Mouse (Mus musculus) retina, adult 2 months (tissue): ENCODE measurements around the gene Ldlrad3.

Experiments
- DNase-seq: peaks from one replicate; pipeline ENCODE4 v3.0.0-alpha.2; 2012; ENCODE audit warnings: low read depth, low spot score

Gene Ldlrad3

DNA sequence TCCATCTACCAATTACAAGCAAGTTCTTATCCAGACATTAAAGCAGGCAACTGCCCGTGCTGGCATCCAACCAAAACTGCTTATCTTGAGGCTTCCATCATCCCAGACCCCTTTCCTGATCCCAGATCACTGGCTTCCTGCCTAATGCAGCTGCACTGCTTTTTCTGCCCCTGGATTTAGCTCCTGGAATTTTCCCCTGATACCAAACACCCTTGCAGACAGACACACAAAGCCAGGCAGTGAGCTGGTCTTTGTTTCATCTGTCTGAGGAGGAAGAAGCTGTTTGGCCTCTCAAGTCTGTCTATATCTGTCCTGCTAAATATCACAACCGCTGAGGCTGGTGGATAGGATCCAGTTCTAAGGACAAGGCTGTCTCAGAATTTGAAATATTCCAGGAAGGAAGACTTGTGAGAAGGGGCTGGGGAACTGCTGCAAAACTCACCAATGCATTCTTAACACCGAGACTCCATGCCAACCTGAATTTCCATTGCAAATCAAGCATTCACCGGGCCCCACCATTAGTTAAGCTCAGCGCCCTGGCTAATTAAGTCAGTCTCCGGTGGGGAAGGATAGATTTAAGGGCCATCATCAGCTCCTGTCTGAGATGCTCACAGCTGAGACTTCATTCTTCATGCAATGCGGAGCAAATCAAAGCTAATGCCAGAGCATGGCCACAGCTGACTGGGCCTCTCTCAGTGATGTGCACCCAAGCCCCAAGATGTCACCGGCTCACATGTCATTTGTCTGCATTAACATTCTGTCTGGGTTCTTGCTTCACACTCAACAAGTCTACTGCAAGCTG lies 183.0 kb downstream of the Ldlrad3 start:
- no peak for DNase-seq

DNA sequence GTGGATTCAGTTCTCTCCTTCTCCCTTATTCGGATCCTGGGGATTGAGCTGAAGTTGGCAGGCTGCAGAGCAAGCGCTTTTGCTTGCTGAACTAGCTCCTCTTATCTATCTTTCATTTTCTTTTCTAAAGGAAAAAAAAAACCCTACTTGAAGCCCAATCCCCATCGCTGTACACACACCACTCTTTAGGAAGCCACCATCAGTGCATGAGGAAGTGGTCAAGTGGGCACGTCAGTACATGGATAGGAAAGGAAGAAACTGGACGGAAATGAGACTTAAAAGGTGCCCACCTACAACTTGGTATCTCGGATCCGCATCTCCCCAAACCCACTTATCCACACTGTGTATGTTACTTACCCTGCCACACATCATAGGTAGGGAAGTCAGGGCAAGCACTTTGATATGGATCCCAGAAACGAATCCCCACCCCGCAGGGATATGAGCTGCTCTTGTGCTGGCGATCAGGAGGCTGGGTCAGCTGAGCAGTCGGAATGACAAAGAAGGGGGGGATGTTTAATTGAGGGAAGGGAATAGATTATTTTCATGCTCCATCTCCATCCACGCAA lies 183.7 kb downstream of the Ldlrad3 start:
- no peak for DNase-seq

DNA sequence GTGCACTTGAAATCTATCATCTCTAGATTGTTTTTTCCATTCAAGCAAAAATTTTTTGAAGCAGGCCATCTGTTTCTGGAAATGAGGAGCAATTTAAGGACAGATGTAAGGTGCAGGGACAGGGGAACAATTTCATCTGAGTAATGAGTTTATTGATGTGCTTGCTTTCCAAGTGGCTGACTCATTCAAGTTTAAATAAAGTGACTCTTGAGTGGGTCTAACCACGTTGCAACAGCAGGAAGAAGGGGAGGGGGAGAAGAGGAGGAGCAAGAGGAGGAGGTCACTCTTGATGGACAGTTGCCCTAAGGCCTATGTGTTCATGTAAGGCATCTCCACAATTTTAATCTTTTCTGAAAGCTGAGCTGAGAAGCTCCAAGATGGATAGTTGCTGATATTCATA lies 184.5 kb downstream of the Ldlrad3 start:
- no peak for DNase-seq

DNA sequence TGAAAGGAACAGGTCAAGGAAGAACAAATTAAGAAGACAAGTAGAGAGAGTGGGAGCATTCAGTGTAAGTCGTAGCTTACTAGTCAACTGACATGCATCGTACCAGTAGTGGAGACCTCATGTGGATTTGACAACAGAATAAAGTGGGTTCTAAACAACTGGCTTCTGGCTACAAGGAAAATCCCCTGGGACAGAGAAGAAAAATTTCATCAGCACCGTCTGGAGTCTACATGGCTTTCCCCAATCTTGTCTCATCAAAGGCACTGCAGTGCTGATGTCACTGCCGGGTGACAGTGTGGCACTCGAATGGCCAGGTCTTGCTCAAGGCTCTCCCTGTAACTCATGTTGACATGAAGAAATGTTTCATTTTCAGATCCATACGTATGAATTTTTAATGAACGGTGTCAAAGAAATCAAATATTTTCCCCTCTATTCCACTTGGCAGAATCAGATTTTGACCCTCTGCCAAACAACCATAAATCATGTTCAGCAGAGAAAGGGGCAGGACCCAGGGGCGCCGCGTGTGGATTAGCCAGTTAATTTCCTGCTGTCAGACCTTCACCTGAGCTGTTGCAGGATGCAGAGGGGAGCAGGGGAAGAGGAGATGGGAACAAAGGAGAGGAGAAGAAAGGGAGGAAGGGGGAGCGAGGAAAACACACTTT lies 187.1 kb downstream of the Ldlrad3 start:
- DNase-seq = no peak

DNA sequence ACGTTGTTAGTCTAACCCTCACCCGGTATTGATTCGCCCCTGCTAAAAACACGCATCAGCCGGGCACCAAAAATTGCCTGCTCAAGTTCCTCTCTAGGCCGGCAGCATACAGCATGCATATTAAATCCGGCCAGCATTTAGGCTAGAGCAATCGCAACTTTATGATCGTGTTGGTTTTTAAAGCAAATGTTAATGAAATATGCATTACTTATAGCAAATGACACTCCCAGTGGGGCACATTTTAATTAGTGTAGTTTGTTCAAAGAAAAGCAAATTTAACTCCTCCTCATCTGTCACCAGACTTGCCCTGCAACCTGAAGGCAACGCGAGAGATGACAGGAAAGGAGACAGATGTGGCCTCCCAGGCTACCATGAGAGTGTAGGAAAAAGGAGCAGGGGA lies 189.2 kb downstream of the Ldlrad3 start:
- no peak for DNase-seq

DNA sequence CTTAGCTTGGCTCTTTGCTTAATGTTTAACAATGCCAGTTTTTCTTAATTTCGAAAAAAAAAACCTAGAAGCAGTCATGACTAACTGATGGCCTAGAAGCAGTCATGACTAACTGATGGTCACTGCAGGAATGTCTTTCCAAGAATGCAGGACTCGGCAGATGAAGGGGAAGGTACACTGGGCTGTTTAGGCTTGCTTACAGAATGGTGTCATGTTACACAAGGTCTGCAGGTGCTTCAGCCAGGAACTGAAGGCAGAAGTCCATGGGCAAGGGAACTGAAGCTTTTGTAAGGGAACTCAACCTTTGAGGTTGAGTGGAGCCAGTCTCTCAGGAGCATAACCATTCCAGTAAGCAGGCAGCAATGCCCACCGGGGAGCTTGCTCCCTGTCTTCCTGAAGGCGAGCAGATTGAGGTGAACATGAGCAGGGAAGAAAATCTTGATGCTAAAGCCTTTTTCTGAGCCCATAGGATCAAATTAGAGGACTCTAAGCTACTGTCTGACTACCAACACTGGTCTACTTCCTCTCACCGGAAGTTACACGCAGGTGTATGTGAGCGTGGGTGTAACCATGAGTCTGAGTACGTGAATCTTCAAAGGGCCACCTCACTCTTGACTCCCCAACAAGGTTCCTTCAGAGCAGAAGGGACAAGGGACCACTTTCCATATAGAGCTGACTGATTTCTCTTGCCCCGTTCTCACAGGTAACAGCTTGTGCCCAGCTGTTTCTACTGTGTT lies 193.4 kb downstream of the Ldlrad3 start:
- DNase-seq = no peak

DNA sequence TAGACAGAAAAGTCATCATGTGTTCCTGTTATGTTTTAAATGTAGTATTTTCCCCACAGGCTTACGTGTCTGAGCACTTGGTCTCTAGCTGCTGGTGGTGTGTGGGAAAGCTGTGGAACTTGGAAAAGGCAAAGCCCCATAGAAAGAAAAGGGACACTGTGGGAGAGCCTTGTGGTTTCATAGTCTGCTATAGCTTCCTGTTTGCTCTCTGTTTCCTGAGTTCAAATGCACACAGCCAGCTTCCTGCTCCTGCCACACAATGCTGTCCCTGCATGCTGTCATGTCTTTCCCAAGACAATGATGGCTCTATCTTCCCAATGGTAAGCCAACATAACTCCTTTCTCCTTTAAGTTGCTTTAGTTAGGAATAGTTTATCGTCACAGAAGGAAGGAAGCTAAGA lies 194.5 kb downstream of the Ldlrad3 start:
- no peak for DNase-seq

DNA sequence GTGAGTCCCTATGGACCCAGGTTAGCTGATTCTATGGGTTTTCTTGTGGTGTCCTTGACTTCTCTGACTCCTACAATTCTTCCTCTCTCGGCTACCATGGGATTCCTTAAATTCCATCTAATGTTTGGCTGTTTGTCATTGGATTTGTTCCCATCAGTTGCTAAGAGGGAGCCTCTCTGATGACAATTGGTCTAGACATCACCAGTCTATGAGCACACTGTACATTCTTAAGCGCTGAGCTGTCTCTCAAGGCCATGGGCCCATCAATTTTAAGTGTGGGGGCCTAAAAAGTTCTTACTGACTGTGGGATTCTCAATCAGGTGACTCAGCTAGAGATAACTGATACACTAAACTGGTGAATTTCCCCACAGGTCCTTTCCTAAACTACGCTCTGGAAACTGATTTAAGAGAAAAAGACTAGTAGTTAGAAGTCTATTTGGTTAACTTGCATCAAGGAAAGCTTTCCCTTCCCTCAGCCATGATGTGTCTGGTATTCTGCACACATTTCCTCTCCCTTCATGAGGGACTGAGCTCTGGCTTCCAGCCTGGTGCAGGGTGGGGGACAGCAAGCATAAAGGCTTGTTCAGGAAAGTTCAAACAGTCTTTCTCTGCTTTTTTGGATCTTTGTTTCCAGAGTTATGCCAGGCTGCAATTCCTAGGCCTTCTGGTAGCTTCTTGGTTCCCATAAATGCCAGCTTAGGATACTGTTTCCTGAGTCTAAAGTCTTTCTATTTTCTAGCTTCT lies 199.7 kb downstream of the Ldlrad3 start:
- DNase-seq = no peak

DNA sequence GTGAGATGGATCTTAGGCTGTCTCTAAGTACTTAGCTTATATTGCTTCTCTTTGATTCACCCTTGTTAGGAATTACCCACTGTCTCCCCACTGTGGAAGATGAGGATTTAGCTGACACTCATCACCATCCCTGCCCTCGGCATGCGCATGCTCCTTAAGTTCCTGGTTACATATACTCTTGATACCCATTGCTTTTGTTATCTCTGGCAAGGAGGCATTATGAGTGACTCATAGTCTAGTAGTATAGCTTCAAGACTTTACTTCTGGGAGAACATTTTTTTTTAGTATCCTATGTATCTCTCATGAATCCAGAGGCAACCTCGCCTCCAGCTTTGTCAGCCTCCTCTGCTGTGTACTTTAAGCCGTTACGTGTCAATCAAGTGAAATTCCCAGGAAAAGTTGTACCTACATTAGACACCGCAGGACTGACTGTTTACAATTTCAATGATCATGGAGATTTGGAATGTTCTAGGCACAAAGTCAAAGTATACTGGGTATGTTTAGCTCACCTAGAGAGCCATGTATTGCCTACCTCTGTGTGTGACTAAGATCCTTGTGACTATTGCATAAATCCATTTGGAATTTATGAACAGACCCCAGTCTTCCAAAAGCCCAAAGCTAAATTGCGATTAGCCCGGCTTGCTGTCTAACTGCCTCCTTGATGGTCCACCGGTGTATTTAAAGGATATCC lies 202.2 kb downstream of the Ldlrad3 start:
- no peak for DNase-seq

DNA sequence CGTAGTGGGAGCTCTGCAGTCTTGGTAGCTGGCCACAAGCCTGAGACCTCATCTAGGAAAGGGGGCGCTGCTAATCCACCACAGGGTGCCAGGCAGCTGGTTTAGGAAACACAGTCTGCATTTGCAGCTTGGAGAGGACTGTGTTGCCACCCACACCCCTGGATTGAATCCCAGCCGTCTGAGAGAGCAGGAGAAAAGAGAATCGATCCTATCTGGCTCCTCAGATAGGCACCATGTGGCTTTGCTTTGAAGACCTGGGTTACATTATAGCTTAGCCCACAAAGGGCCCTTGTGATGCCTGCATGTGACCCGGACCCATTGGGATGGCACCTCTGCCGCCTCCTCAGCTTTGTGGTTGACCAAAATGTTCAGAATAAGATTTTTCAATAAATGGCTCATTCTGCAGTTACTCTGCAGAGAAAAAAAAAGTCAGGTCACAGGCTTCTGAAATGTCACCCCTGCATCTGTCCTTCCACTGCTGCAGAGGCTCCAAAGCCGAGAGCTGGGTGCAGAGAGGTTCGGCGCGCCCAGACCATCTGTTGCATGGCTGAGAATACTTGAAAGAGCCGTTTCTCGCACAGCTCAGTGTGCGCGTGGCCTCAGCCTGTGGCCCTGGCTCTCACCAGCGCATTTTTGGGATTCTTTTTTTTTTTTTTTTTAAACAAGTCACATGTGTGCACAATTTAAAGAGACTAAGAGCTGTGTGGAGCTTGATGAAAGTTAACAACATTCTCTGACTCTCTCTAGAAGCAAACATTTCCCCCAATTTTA lies 202.9 kb downstream of the Ldlrad3 start:
- DNase-seq = no peak

DNA sequence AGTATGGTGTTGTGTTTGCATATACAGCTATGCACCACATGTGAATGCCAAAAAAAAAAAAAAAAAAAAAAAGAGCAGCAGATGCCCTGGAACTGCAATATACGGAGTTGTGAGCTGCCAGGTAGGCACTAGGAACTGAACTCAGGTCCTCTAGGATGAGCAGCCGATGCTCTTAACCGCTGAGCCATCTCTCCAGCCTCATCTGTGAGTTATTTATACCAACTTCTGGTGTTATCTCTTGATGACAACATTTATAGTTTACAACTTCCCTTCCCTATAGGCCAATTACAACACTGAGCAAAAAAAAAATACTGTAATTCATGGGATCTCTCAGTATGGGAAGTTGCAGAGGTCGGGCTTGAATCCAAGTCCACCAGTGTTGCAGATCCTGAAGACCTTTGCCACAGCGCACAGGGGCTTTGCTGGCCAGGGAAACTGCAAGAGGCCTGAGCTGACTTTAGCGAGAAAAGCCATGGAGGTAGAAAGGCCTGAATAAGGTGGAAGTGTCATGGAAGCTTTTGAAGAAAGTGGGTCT lies 204.2 kb downstream of the Ldlrad3 start:
- DNase-seq = no peak

DNA sequence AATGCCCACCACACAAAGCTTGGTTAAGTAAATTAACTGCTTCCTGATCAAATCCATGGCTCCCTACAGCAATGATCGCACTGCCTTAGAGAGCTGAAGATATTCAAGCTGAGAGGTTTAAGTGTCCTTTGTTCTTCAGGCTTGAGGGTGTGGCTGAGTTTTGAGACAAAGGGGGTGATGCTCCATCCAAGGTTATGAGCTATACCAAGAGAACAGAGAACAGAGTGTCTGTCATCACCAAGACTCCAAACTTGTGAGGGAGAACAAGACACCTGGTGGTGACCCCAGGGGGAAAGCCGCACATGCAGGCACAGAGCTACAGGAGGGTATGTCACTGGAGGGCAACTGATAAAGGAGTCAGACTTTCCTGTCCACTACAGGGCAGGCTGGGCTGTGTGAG lies 205.0 kb downstream of the Ldlrad3 start:
- no peak for DNase-seq

DNA sequence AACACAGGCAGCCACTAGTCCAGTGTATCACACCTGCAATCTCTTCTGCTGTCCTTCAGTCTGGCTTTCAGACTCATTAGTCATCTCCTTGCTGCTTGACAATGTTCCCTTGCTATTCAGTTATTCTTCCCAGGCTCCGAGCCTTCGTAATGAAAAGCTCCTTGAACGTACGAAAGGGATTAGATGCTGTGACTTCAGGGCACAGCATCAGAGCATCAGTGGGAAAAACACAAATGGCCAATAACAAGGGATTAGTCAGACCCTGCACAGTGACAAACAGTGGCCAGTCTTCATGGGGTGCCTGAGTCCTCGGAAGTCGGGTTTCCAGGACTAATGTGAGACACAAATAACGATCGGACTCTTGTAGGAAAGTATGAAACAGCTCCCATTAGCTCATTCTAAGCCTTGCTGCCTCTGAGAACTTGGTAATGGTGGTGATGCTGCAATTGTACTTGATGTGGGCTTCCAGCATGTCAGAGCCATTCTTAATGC lies 205.7 kb downstream of the Ldlrad3 start:
- no peak for DNase-seq

DNA sequence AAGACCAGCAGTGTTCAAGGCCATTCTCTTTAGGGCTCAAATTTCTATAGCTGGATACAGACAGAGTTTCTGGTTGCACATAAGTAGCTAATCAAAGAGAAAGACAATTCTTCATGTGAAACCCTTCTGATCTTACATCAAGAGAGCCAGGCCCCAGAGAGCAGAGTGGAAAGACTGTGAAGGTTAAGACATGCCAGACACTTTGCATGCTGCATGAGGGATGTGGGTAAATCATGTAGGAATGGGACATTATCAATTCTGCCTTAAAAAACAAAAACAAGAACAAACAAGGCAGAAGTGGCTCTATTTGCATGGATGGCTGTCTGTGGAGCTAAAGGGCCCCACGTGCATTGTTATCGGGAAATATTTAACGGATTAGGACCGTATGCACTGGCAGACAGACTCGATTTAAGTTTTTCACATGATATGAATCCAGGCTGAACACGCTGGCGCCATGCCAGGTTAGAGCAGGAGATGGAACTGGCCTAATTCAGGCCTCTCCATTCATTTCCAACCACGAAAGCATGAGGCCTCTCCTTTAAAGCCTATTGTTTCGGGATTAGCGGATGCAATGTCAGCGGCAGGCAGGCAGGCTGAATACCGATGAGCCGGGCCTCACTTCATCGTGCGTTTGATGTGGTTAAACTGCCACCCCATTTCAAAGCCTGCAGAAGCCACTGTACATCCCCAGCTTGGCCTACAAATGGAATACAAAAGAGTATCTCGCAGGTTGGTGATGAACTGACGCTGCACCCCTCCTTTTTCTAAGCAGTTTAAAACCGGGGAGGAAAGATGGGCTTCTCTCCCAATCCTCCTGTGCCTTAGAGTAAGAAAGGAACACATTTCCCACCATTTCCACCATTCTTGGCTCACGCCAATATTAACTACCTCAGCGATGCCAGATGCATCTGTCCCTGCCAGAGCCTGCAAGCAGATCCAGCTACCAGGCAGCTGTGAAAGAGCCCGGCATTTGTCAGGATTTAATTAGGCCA lies 207.4 kb downstream of the Ldlrad3 start:
- peak; percentile 25 for DNase-seq

DNA sequence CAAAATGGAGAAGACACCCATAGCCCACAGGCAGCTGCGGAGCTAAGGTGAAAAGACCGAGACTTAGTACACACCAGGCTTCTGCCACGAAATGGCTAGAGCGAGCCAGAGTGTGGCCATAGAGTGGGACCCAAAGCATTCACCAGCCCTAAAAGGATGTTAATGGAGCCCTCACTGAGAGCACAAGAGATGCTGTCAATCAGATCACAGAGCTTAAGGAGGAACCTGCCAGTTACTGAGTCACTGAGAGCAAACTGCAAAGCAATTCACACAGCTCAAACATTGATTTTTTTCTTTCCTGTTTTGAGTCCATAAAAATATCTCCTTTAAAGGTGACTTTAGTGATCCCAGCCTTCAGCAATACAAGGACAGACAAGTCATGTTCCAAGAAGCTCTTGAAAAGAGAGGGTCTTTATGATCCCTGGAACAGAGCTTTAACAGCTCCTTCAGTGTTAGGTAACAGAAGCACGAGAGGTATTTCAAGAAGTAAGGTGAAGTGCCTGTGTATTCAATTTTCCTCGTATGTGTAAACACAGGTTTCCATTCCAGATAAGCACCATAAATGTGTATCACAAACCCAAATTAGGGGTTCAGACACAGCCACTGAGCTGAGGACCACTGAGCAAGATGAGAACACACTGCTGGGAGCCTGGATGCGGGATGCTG lies 209.7 kb downstream of the Ldlrad3 start:
- DNase-seq = no peak

DNA sequence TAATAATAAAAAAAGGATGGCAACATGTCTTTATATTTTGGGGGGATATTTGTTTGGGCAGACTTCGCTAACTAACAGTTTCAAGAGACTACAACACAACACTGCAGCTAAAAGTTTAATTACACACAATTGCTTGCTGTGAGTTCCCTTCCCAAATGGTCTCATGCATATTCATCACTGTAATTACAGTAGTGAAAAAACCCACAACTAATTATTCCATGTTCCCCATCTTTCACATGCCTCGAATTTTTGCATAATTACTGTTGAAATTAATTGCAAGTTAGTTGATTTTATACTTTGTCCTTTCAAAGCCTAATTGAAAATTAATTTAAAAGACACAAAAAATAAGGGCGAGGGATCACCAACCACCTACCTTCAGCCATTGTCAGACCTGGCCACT lies 212.4 kb downstream of the Ldlrad3 start:
- no peak for DNase-seq

DNA sequence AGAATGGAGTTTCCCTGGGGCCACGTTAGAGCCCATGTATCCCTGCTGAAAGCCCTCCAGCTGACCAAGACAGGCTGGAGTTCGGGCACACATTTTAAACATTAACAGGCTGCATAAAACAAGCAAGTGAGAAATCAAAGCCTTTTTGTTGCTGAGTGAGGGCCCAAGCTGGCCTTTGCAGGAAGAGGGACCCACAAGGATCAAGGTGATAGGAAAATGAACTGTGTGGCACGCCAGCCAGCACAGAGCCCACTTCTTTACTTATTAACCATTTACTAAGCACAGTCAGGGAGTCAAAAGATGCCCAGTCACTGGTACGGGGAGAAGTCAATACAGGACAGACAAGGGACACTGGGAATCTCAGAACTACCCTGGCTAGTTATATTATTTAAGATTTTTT lies 218.6 kb downstream of the Ldlrad3 start:
- no peak for DNase-seq

DNA sequence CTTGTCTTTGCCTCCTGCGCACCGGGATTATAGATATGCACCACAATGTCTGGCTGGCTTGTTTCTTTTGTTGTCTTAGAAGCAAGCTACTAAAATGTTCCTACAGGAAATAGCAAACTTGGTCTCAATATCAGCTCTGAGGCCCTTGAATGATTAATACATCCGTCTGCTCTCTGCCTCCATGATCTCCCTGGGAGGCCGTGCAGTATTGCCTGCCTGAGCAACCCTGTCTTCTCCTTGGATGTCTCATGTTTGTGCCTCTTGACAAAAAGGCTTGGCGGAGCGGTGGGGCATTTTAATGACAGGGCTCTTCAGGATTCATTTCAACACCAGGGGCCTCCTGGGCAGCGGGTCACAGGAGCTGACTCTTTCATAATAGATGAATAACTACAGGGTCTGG lies 219.0 kb downstream of the Ldlrad3 start:
- DNase-seq = no peak
